Mouse (Mus musculus) megakaryocyte, adult 5-6 weeks (primary cell): ENCODE results near the gene Slc35e1. TPM values are rescaled to one million over a fixed set of nuclear protein-coding genes. Genes with fewer than 3 reads are reported as not detected.
A peak's percentile ranks its signal among the peaks of the same experiment; 100 is the strongest.

Source experiments
- ATAC-seq: 2 replicates; pipeline ENCODE4 v1.8.0; 2016; ENCODE audit warnings: mild to moderate bottlenecking, inconsistent platforms; ENCODE audit not compliant: poor library complexity, severe bottlenecking
- total RNA-seq, 2 experiments: library from RNA; stranded (forward) in 1 of 2; stranded (reverse) in 1 of 2; fragments of 153-499, 151-499 nt in 1 of 2; fragments of 221-1000, 200-1000 nt in 1 of 2; gene quantifications; 2 replicates each; pipeline versions ENCODE4 v1.2.3 to v1.2.4; 2015 to 2017

Slc35e1 gene
- total RNA-seq (2015) (50.7 and 54.0 TPM in 2 replicates), total RNA-seq (2017) (45.7 and 49.9 TPM in 2 replicates)

DNA sequence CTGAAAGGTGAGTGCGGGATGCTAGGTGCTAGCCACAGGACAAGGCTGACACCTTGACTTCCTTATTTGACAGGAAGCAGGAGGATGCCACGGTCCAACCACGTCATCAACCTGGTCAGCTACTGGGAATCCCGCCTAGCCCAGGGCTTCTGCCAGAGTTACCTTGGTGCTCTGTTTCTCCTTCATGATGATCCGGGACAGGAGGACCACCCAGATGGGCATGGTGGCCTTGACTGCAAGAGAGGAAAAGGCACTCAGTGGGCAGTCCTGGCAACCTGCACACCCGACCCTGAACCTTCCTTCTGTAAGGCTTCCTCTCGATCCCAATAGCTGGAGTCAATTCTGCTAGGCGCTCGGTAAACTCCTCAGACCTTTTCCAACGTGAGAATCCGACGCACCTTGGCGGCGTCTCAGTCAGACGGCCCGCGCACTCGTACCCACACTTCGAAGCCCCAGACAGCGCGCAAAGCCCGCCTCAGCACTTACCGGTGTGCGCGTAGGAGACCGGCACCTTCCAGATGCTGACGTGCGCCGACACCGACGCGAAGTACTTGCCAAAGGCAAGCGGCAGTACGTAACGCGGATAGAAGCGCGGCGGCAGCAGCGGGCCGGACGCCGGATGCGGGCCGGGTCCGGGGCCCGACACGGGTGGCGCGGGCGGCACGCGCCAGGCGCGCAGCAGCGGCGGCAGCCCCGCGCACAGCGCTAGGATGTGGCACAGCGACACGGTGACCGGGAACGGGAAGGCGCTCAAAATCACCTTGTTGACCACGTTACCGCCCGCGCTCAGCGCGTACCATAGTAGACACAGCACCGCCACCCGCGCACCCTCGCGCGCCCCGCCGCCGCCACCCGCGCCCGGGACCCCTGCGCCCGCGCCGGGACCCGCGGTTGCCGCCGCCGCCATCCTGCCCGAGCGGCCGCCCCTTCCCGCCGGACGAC lies at the start of gene Slc35e1:
Slc35e1 (minus strand) TSS at position 935 of the 942 bp plus-strand sequence.
- peak; percentile 59 for ATAC-seq

DNA sequence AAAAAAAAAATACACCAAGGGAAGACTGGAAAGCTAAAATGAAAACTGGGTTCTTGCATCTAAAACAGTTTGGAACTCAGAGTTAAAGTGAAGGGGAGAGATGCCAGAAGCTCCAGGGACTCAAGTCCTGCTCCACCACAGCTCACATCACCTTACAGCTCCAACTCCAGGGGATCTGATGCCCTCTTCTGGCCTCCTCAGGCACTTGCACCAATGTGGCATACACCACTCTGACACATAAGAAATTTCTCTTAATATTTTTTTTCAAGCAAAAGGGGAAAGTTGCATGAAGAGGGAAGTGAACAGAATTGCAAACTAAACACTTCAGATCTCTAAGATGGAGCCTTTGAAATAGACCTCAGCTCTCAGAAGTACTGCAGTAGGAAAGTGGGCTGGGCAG lies 46.8 kb upstream of the Slc35e1 start:
- ATAC-seq: peak; percentile 82

DNA sequence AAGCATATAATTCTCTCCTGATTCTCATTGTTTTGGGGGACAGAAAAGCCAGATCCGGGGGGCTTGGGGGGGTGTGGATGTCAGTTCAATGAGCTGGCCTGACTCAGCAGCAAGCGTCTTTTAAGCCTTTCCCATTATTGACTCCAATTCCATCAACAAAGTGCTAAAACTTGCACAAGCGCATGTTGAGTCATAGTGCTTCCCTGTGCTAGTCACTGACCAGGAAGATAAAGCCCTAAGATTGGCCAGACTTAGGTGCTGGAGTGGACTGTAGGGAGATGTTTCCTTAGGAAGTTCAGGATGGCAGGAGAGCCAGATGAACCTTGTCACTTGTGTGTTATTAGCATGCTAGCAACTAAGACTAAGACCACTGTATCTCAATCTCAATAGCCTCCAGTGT lies 42.5 kb upstream of the Slc35e1 start:
- no peak for ATAC-seq

DNA sequence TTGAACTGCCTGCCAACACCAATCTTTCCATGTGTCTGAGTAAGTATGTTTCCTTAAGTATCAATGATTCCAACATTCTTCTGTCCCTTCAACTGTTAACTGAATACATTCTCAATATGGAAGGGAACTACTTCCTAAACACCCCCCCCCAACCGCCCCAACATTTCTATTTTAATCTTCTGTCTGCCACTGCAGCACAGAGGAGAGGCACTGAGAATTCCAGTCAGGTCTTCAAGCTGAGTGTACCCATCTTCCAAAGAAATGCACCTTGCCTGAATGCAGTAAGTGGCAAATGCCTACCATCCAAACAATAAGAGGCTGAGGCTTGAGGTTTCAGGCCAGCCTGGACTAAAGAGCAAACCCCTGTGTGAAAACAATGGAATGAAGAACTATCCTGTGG lies 39.7 kb upstream of the Slc35e1 start:
- no peak for ATAC-seq

DNA sequence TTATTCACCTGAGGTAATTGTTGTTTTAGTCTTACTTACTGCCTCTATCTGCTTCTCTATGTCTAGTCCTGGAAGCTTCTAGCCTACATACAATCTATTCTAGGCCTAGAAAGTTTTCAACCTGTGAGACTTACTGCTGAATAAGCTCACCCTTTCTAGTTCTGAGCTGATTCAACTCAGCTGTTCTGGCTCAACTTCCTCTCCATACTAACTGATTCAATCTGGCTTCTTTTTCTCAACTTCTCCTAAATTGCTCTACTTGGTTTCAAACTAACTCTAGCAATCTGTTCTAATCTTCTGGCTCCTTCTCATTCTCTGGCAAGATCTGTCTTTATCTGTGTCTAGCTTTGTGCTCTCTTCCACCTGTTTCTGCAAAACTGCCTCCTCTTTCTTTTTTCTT lies 29.5 kb upstream of the Slc35e1 start:
- no peak for ATAC-seq

DNA sequence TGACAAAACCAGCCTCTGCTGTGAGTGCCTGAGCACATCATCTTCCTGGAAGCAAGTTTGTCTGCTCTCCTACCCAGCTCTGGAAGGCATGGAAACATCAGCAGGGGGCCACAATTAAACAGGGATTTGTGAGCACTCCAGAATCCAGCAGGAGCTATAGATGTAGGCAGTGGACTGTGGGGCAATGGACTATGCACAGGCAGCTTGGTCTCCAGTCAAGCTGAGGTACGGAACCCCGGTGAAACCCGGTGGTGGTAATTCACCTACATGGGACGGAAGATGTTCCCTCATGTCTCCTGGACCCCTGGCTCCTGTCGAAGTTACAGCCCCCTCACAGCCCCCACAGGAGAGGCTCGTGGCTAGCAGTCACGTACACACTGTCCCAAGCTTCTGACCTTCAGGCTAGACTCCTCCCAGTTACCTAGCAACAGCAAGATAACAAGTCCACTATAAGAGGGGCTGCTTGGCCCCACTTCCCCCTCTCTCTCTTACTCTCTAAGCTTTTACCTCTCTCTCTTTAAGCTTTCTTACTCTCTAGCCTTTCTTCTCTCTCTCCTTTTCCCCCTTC lies 25.1 kb upstream of the Slc35e1 start:
- ATAC-seq: no peak

DNA sequence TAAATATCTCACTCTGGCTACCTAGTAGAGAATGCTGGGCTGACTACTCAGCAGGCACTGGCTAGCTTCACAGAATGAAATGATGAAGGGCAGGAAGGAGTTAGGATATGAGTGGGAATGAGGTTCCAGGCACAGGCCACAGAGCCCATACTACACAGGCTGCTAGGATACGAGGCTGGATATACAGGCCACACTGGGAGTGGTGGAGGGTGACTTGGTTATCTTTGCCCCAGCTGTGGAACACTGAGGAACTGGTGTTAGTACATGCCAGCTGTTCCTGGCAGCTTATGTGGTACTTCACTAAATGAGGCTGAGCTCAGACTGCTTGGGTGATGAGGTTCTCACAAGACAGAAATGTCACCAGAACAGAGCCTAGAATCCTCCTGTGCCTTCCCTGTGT lies 20.7 kb upstream of the Slc35e1 start:
- no peak for ATAC-seq

DNA sequence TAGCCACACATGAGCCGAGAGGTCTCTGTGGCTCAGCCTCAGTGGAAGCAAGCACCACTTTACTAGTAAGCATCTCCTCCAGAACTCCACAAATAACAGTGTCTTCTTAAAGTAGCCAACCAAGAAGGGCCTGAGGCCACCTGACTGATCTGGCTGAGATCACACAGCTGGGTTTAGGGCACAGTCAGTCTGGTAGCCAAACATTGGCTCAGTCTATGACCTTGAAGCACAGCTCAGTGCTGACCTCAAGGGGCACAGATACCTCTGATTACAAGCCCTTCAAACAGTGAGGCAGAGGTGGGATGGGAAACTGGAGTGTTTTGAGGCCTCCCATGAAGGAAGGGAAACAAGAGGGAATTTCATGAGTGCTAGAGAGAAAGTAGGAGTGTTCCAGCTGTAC lies 20.2 kb upstream of the Slc35e1 start:
- ATAC-seq: no peak

DNA sequence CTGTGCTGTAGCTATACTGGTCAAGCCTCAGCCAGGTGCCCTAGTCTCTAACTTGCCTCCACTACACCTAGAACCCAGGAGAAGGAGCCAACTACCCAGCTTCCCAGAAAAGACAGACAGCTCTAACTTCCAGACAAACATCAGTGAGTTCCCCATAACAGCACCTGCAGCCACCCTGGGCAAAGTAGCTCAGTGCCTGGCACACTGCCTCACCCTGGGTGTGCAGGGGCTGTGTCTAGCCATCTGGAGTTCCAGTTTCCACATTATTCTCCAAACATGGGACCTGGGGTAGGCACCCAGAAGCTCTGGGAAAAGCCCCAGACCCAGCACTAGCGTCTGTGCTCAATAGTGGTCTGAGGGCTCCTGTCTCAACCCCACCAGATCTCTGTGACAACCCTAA lies 15.1 kb upstream of the Slc35e1 start:
- no peak for ATAC-seq

DNA sequence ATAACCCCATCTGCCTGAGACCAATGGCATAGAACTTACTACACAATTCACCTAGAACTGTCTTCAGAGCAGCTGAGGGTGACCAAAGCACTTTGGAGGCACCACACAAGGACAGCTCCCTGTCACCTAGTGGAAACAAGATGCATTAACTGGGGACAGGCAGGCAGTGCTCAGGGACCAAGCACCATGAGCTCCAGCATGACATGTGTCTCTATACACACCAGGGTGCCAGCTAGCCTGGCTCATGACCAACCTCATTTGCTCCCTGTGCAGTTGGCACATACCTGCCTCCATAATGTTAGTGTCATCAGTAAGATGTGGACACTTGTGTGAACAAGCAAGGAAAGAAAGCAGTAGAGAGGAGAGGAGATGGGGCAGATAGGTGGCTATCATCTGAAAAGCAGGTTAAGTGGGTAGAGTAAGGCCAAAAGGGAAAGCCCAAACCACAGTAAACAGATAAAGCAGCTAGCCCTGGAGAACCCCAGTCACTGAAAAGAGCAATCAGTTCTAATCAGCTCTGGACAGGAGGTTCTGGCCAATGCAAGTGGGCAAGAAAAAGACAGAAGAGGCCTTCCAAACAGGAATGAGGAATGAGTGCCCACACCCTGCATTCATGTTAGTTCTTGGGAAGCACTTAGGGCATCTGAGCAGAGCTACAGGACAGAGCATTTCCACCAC lies 12.4 kb upstream of the Slc35e1 start:
- ATAC-seq: no peak

DNA sequence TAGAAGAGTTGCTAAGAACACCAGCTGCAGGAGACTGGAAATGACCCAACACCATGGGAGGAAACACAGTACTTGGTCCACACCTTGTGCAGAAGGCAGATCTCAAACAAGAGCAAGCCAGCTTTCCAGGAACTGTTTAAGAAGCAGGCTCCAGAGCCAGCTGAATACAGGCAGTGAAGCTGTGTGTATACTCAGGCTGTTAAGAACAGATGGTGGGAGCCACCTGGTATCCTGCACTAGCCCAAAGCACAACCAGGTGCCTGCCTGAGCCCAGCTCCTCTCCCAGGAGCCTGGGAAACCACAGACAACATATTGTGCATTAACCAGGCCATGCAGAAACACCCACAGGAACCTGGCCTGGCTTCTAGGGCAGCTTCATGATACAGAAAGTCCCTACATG lies 11.7 kb upstream of the Slc35e1 start:
- no peak for ATAC-seq

DNA sequence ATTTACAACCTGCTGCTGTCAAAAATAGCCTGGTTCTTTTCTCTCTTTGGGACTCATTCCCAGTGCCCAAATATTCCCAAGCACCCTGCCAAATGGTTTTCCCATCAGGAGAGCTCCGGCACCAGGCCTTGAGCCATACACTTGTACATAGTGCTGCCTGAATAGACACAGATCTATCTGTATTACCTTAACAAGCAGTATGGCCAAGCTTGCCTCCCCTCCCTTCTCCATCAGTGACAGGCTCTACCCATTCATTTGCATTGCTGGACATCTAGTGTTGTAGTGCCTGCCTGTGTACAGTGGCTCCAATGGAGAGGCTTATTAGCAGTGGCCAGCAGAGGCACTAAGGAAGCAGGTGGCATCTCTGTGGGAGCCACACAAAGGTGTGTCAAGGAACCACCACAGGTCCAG lies 8.1 kb upstream of the Slc35e1 start:
- no peak for ATAC-seq

DNA sequence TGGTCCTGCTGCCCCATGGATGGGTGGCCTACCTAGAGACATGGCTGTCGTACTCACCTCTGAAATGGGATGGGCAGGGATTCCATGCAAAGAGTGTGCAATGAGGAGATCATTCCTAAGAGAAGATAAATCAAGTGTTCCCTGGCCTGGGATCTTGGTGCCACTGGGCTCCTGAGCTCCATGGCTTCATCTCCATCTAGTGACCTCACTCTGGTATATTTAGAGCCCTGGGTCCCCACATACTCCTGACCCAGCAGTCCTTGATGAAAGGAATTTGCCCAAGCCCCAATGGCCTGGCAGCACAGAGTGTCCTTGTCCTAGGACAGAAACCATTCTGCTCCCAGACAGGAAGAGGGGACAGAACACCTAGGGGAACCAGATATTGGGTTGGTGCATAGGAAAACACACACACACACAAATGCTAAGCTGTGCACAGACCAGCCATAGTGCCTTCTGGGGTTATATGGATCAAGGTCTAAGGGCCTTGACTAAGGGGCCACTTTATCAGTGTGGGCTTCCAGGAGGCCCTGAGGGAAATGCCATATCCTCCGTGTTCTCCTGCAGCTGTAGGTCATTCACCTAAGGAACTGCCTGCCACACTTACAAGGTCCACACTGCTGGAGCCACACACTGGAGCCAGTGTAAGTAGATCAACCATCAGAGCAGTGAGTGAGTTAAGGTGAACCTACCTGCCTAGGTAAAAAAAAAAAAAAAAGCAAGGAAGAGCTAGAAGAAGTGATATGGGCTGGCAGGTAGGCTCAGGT lies 7.3 kb upstream of the Slc35e1 start:
- no peak for ATAC-seq

DNA sequence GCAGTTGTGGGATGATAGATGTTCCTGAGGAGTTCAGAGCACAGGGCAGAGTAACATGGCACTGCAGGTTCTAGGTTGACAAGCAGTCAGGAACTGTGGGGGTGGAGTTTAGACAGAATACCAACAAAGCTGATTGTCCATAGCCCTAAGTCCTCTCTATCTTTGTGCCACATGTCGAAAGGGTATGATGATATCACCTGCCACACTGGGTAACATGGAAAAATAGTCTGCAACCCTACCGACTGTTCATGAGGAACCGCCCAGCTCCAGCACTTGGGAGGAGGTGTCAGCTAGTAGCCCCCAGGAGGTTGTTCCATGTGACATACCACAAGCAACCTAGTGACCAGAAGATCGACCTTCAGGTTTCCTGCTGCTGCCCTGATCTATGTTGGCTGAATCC lies 6.1 kb upstream of the Slc35e1 start:
- no peak for ATAC-seq

DNA sequence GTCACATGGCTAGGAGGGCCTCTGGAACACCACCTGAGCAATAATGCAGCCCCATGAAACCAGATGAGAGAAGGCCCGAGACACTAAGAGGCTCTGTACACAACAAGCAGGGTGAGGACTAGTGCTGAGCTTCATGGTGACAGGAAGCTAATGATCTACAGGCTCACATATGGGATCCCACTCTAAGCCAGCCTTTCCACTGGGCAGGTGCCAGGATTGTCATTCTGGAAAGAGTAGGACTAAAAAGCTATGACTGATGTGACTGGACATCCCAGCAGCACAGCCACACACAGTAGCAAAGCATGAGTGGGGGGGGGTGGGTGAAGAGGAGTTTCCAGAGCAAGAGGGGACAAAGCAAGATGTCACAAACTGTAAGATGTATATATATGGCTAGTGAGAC lies 5.5 kb upstream of the Slc35e1 start:
- no peak for ATAC-seq

DNA sequence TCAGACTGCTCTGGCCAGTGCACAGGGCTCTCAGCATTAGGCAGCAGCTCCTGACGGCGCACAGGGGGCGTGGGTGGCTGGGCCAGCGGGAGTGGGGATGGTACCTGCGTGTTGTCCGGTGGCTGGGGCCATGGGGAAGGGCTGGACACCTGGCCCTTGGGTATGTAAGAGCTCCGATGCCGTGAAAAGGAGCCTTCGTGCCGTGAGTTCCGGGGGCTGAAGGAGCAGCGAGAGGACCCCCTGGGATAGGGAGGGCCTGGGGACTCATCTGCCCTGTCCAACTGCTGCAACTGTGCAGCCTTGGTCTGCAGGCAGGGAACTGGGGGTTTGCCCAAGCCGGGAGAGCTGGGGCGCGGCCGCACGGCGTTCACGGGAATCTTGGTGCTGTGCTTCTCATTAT lies 3.8 kb upstream of the Slc35e1 start:
- ATAC-seq: no peak

DNA sequence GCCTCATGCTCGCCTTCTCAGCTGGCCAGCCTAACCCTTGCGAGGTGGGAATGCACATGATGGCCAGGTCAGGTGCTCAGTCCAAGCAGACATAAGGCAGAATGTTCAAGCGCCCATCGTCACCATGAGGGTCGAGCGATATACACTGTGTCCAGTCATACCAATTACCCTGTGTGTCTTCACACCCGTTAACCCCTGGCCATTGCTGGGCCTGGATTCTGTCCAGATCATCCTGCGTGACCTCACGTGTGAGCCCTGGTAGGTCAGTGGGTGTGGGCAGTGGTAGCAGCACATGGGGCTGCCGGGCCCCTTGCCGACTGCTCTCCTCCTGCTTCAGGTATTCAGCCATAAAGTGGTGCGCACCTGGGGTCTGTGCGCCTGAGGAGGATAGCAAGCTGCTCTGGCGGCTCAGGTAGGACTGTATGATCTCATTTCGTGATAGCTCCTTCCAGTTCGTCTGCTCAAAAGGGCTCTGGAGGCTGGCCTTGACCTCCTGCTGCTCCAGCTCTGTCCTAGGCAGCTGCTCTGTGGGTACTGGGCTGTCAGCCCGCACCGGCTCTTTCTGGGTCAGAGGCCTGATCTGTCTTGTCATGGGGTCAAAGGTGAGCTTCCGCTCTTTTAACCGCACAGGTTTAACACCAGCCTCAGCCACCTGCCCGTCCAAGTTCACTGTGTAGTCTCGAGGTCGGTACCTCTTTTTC lies 3.1 kb upstream of the Slc35e1 start:
- no peak for ATAC-seq

DNA sequence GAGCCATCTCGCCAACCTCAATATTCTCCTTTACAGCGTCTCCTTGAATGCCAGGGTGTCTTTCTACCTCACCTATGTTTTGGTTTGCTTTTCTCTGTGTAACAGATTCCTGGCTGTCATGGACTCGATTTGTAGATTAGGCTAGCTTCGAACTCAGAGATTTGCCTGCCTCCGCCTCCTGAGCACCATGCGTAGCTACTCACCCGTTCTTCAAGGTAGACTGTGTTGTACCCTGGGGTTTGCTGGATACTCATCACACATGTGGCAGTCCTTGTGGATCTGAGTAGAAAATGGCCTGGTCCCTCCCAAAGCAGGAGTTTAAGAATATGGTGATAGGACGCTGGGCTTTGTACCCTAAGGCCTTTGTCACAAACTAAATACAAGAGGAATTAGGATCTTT lies 967 bp upstream of the Slc35e1 start:
- no peak for ATAC-seq

DNA sequence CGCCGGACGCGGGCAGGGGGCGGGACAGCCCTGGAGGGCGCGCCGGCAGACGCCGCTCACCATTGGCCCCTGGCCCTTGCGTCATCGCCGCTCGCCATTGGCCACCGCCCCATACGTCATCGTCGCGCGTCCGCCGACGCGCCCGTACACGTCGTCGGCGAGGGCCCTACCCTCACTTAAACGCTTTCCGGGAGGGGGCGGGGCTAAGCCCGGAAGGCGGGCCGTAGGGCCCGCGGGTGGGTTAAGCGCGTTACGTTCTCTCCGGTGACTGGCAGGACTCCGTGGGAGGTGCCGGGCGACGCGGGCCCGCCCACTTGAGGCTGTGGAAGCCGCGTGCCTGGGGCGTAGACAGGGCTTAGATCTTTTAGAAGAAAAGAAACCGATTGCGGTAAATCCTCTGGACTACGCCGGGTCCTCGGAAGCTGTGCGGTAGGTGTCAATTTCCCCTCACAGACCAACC lies 238 bp upstream of the Slc35e1 start:
- peak; percentile 89 for ATAC-seq

DNA sequence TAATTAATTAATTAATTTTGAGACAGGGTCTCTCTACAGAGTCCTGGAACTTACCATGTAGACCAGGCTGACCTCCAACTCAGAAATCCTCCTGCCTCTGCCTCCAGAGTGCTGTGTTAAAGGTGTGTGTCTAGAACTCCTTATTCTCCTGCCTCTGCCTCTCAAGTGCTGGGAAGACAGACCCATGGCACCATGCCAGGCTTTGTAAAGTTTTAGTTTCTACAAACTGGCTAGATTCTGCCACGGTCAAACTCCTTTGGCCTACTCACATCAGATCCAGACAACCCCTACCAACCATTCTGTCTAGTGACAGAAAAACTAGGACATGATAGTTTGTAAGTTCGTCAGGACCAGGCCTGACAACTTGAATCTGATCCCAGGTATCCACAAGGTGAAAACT lies 1.4 kb downstream of the Slc35e1 start:
- no peak for ATAC-seq
